Mouse (Mus musculus) liver, embryonic 14.5 days (tissue): ENCODE measurements around the gene Ciita.

Source experiments
- CTCF ChIP-seq: IDR thresholded peaks from 2 replicates; pipeline ENCODE4 v1.5.1; 2016; ENCODE audit warnings: antibody characterized with exemption, low read depth, control low read depth
- EP300 ChIP-seq: IDR thresholded peaks from 2 replicates; pipeline ENCODE4 v1.6.1; 2016; ENCODE audit warnings: antibody characterized with exemption, low read depth

GRCm38 (mm10) chr16:10474956-10475355 is 4.9 kb upstream of the Ciita start:
- TF ChIP-seq EP300 (no peak), CTCF (no peak)
